Mouse (Mus musculus) thymus, postnatal 25 days (tissue): ENCODE measurements around the gene Scrn3.

Experiments
- DNase-seq: peaks from one replicate; pipeline ENCODE4 v3.0.0; 2022

The Scrn3 gene

GRCm38 (mm10) chr2:73319218-73319617 lies 6.8 kb downstream of the Scrn3 start:
- no peak for DNase-seq

- no peak for DNase-seq
Observed at GRCm38 (mm10) chr2:73322991-73323390, 10.6 kb downstream of the Scrn3 start.

- DNase-seq: no peak
Observed at GRCm38 (mm10) chr2:73325871-73326270, 13.5 kb downstream of the Scrn3 start.

GRCm38 (mm10) chr2:73335949-73336348 lies 23.5 kb downstream of the Scrn3 start:
- no peak for DNase-seq

GRCm38 (mm10) chr2:73338415-73338814 lies 26.0 kb downstream of the Scrn3 start:
- no peak for DNase-seq

- DNase-seq: no peak
Observed at GRCm38 (mm10) chr2:73343701-73344100, 31.3 kb downstream of the Scrn3 start.

- no peak for DNase-seq
Observed at GRCm38 (mm10) chr2:73345204-73345603, 32.8 kb downstream of the Scrn3 start.

GRCm38 (mm10) chr2:73346345-73347086 lies 34.1 kb downstream of the Scrn3 start:
- DNase-seq: no peak

- DNase-seq: no peak
Observed at GRCm38 (mm10) chr2:73347136-73347535, 34.7 kb downstream of the Scrn3 start.

GRCm38 (mm10) chr2:73347766-73348165 lies 35.4 kb downstream of the Scrn3 start:
- no peak for DNase-seq

GRCm38 (mm10) chr2:73348221-73348620 lies 35.8 kb downstream of the Scrn3 start:
- DNase-seq: no peak

- no peak for DNase-seq
Observed at GRCm38 (mm10) chr2:73351496-73351895, 39.1 kb downstream of the Scrn3 start.

GRCm38 (mm10) chr2:73351927-73352374 lies 39.5 kb downstream of the Scrn3 start:
- no peak for DNase-seq

- no peak for DNase-seq
Observed at GRCm38 (mm10) chr2:73357004-73357403, 44.6 kb downstream of the Scrn3 start.

GRCm38 (mm10) chr2:73359941-73360340 lies 47.5 kb downstream of the Scrn3 start:
- no peak for DNase-seq

GRCm38 (mm10) chr2:73360536-73360935 lies 48.1 kb downstream of the Scrn3 start:
- DNase-seq: no peak

GRCm38 (mm10) chr2:73363448-73363847 lies 51.0 kb downstream of the Scrn3 start:
- DNase-seq: no peak

GRCm38 (mm10) chr2:73371530-73372335 lies 59.3 kb downstream of the Scrn3 start:
- DNase-seq: no peak

- no peak for DNase-seq
Observed at GRCm38 (mm10) chr2:73378326-73378725, 65.9 kb downstream of the Scrn3 start.

- no peak for DNase-seq
Observed at GRCm38 (mm10) chr2:73379656-73380055, 67.3 kb downstream of the Scrn3 start.

- no peak for DNase-seq
Observed at GRCm38 (mm10) chr2:73380298-73380975, 68.0 kb downstream of the Scrn3 start.

GRCm38 (mm10) chr2:73385172-73385571 lies 72.8 kb downstream of the Scrn3 start:
- DNase-seq: no peak

- no peak for DNase-seq
Observed at GRCm38 (mm10) chr2:73385641-73386355, 73.4 kb downstream of the Scrn3 start.
